Mouse (Mus musculus) heart, embryonic 13.5 days (tissue): ENCODE results near the gene Eipr1. TPM values are rescaled to one million over a fixed set of nuclear protein-coding genes. Genes with fewer than 3 reads are reported as not detected.

Experiments
- ATAC-seq: fragments of 200-750 bp; cut with Nextera tagmentation; 2 replicates; pipeline ENCODE4 v1.8.0; 2017; ENCODE audit warnings: moderate TSS enrichment; ENCODE audit not compliant: insufficient number of reproducible peaks, low FRiP score, low TSS enrichment; ENCODE audit errors: extremely low read depth
- H3K27ac ChIP-seq: fragments of 300-500 bp; sonication (generic); replicated peaks from 2 replicates; pipeline ENCODE4 v1.5.1; 2015; ENCODE audit warnings: moderate library complexity, mild to moderate bottlenecking, inconsistent platforms
- H3K27me3 ChIP-seq: fragments of 300-500 bp; sonication (generic); replicated peaks from 2 replicates; pipeline ENCODE4 v1.6.1; 2015; ENCODE audit warnings: mild to moderate bottlenecking, inconsistent platforms
- H3K36me3 ChIP-seq: fragments of 300-500 bp; sonication (generic); 2 replicates; pipeline ENCODE4 v1.6.1; 2015; ENCODE audit warnings: mild to moderate bottlenecking, inconsistent platforms
- H3K4me1 ChIP-seq: fragments of 300-500 bp; sonication (generic); 2 replicates; pipeline ENCODE4 v1.6.1; 2015; ENCODE audit warnings: inconsistent platforms
- H3K4me2 ChIP-seq: fragments of 300-500 bp; sonication (generic); 2 replicates; pipeline ENCODE4 v1.6.1; 2015; ENCODE audit warnings: inconsistent platforms, mild to moderate bottlenecking, moderate library complexity
- H3K4me3 ChIP-seq: fragments of 300-500 bp; sonication (generic); 2 replicates; pipeline ENCODE4 v1.5.1; 2015; ENCODE audit warnings: moderate library complexity, mild to moderate bottlenecking, inconsistent platforms
- H3K9ac ChIP-seq: fragments of 300-500 bp; sonication (generic); 2 replicates; pipeline ENCODE4 v1.6.1; 2015; ENCODE audit warnings: inconsistent platforms, mild to moderate bottlenecking, moderate library complexity
- H3K9me3 ChIP-seq: fragments of 300-500 bp; sonication (generic); 2 replicates; pipeline ENCODE4 v1.6.1; 2016; ENCODE audit warnings: inconsistent platforms
- WGBS: fragments of 180-500 bp; shearing (Covaris S2); methylation state at CpG from one replicate; pipeline ENCODE4 v1.1.7; 2015; ENCODE audit warnings: mixed read lengths; 5-methylcytosine and 5-hydroxymethylcytosine counted together
- polyA plus RNA-seq: library from polyadenylated mRNA; unstranded; fragments of >200 nt; fragmentation: Nextera tagmentation; extraction: Ambion mirVana; gene quantifications from 2 replicates; pipeline ENCODE4 v1.2.1, GENCODE M21; 2015

Gene Eipr1
- polyA plus RNA-seq, 1 experiment from 2014 or later = 20.5 TPM

GRCm38 (mm10) chr12:28829502-28829901 lies 77.9 kb downstream of the Eipr1 start:
- no peaks in the 10 kb centered on the region for H3K9me3 ChIP-seq
- no peak overlapping the region for H3K4me3 ChIP-seq
- no peak for ATAC-seq
- H3K36me3 ChIP-seq = peaks cover 11% of the 10 kb centered on the region; the same call in 1 of the 2 replicates
- no peak overlapping the region for H3K27ac ChIP-seq
- H3K27me3 ChIP-seq = no peaks in the 10 kb centered on the region
- H3K9ac ChIP-seq = no peak overlapping the region
- no peaks in the 10 kb centered on the region for H3K4me1 ChIP-seq
- no peak overlapping the region for H3K4me2 ChIP-seq
- 77% methylated on average over 3 of the region's 3 CpGs for WGBS

- Histone ChIP-seq H3K9me3 (no peaks in the 10 kb centered on the region), H3K9ac (no peak overlapping the region), H3K4me2 (no peak overlapping the region), H3K36me3 (peaks cover 11% of the 10 kb centered on the region; the same call in 1 of the 2 replicates), H3K4me3 (no peak overlapping the region), H3K4me1 (no peaks in the 10 kb centered on the region), H3K27me3 (no peaks in the 10 kb centered on the region), H3K27ac (no peak overlapping the region)
- ATAC-seq = no peak
- 77% methylated on average over 3 of the region's 3 CpGs for WGBS
These were observed 78.9 kb downstream of the Eipr1 start for GRCm38 (mm10) chr12:28830471-28830870.

- no peaks in the 10 kb centered on the region for H3K4me1 ChIP-seq
- H3K36me3 ChIP-seq = peaks cover 11% of the 10 kb centered on the region; the same call in 1 of the 2 replicates
- no peaks in the 10 kb centered on the region for H3K9me3 ChIP-seq
- no peak overlapping the region for H3K4me2 ChIP-seq
- ATAC-seq = no peak
- H3K4me3 ChIP-seq = no peak overlapping the region
- H3K9ac ChIP-seq = no peak overlapping the region
- no peaks in the 10 kb centered on the region for H3K27me3 ChIP-seq
- 27% methylated on average over 7 of the region's 7 CpGs for WGBS
- H3K27ac ChIP-seq = no peak overlapping the region
These were observed 79.6 kb downstream of the Eipr1 start for GRCm38 (mm10) chr12:28831066-28831733.

- peaks cover 17% of the 10 kb centered on the region for H3K4me1 ChIP-seq
- H3K9me3 ChIP-seq = no peaks in the 10 kb centered on the region
- 69% methylated on average over 6 of the region's 6 CpGs for WGBS
- no peak overlapping the region for H3K4me3 ChIP-seq
- H3K27me3 ChIP-seq = no peaks in the 10 kb centered on the region
- no peak overlapping the region for H3K9ac ChIP-seq
- ATAC-seq = no peak
- H3K4me2 ChIP-seq = no peak overlapping the region
- no peak overlapping the region for H3K27ac ChIP-seq
- H3K36me3 ChIP-seq = 0 out of 2 replicates have a peak, but pooled peaks cover 4% of the 10 kb centered on the region
These were observed 82.7 kb downstream of the Eipr1 start for GRCm38 (mm10) chr12:28834266-28834665.

- H3K4me3 ChIP-seq = no peak overlapping the region
- H3K27ac ChIP-seq = no peak overlapping the region
- H3K27me3 ChIP-seq = no peaks in the 10 kb centered on the region
- H3K9ac ChIP-seq = no peak overlapping the region
- WGBS = 85% methylated on average over 3 of the region's 3 CpGs
- no peak for ATAC-seq
- peaks cover 17% of the 10 kb centered on the region for H3K4me1 ChIP-seq
- H3K4me2 ChIP-seq = no peak overlapping the region
- H3K36me3 ChIP-seq = no peaks in the 10 kb centered on the region
- H3K9me3 ChIP-seq = no peaks in the 10 kb centered on the region
These were observed 84.1 kb downstream of the Eipr1 start for GRCm38 (mm10) chr12:28835683-28836082.

- Histone ChIP-seq H3K27me3 (no peaks in the 10 kb centered on the region), H3K4me3 (no peak overlapping the region), H3K9me3 (no peaks in the 10 kb centered on the region), H3K36me3 (no peaks in the 10 kb centered on the region), H3K27ac (no peak overlapping the region), H3K4me1 (peaks cover 27% of the 10 kb centered on the region), H3K4me2 (no peak overlapping the region), H3K9ac (no peak overlapping the region)
- ATAC-seq = no peak
- WGBS = 83% methylated on average over 4 of the region's 4 CpGs
These were observed 86.7 kb downstream of the Eipr1 start for GRCm38 (mm10) chr12:28838268-28838667.

- no peak overlapping the region for H3K27ac ChIP-seq
- H3K4me2 ChIP-seq = no peak overlapping the region
- H3K9ac ChIP-seq = no peak overlapping the region
- H3K9me3 ChIP-seq = no peaks in the 10 kb centered on the region
- WGBS = 60% methylated on average over 7 of the region's 7 CpGs
- no peak overlapping the region for H3K4me3 ChIP-seq
- ATAC-seq = no peak
- H3K27me3 ChIP-seq = no peaks in the 10 kb centered on the region
- peaks cover 27% of the 10 kb centered on the region for H3K4me1 ChIP-seq
- H3K36me3 ChIP-seq = no peaks in the 10 kb centered on the region
These were observed 87.4 kb downstream of the Eipr1 start for GRCm38 (mm10) chr12:28838971-28839370.

- 48% methylated on average over 5 of the region's 5 CpGs for WGBS
- H3K27ac ChIP-seq = no peak overlapping the region
- ATAC-seq = no peak
These were observed 89.6 kb downstream of the Eipr1 start for GRCm38 (mm10) chr12:28841179-28841698.

GRCm38 (mm10) chr12:28845811-28846210 lies 94.2 kb downstream of the Eipr1 start:
- H3K4me2 ChIP-seq = no peak overlapping the region
- ATAC-seq = no peak
- H3K36me3 ChIP-seq = no peaks in the 10 kb centered on the region
- no peak overlapping the region for H3K27ac ChIP-seq
- H3K9ac ChIP-seq = no peak overlapping the region
- 93% methylated on average over 8 of the region's 8 CpGs for WGBS
- no peaks in the 10 kb centered on the region for H3K27me3 ChIP-seq
- H3K9me3 ChIP-seq = no peaks in the 10 kb centered on the region
- H3K4me3 ChIP-seq = no peak overlapping the region
- H3K4me1 ChIP-seq = peaks cover 13% of the 10 kb centered on the region

More at GRCm38 (mm10) chr12:28841179-28841698, 89.6 kb downstream of the Eipr1 start:
- no peak overlapping the region for H3K9ac ChIP-seq
- no peak overlapping the region for H3K4me3 ChIP-seq
- no peaks in the 10 kb centered on the region for H3K9me3 ChIP-seq
- H3K27me3 ChIP-seq = no peaks in the 10 kb centered on the region
- H3K36me3 ChIP-seq = no peaks in the 10 kb centered on the region
- peaks cover 27% of the 10 kb centered on the region for H3K4me1 ChIP-seq
- H3K4me2 ChIP-seq = no peak overlapping the region

- H3K4me1 ChIP-seq = 0 out of 2 replicates have a peak, but pooled peaks cover 3% of the 10 kb centered on the region
- no peak overlapping the region for H3K4me3 ChIP-seq
- no peaks in the 10 kb centered on the region for H3K9me3 ChIP-seq
- H3K27me3 ChIP-seq = no peaks in the 10 kb centered on the region
- ATAC-seq = no peak
- H3K27ac ChIP-seq = no peak overlapping the region
- H3K36me3 ChIP-seq = no peaks in the 10 kb centered on the region
- 57% methylated on average over 6 of the region's 6 CpGs for WGBS
- no peak overlapping the region for H3K9ac ChIP-seq
- H3K4me2 ChIP-seq = no peak overlapping the region
These were observed 95.8 kb downstream of the Eipr1 start for GRCm38 (mm10) chr12:28847401-28847800.

GRCm38 (mm10) chr12:28848726-28849612 lies 97.4 kb downstream of the Eipr1 start:
- 75% methylated on average over 18 of the region's 18 CpGs for WGBS
- Histone ChIP-seq H3K4me2 (no peak overlapping the region), H3K9ac (no peak overlapping the region), H3K9me3 (no peaks in the 10 kb centered on the region), H3K36me3 (no peaks in the 10 kb centered on the region), H3K27ac (no peak overlapping the region), H3K4me1 (0 out of 2 replicates have a peak, but pooled peaks cover 3% of the 10 kb centered on the region), H3K4me3 (no peak overlapping the region), H3K27me3 (no peaks in the 10 kb centered on the region)
- ATAC-seq = no peak
